Comparison of ENCODE assay signal across 8 mouse cellular contexts in genomic region chr14:101055915-101056314, GRCm38 (mm10).
DNase-seq lines count a peak whose midpoint lies in the region; ATAC-seq lines count a peak whose summit lies in the region.

No protein-coding gene starts in this region.

- no peak overlapping the region for H3K4me2 ChIP-seq in kidney, embryonic 14.5 days (replicated peaks; ENCODE audit: low read depth, low read length)

- H3K9ac ChIP-seq in kidney, embryonic 14.5 days (ENCODE audit: low read depth, low read length): no peak overlapping the region

- no peaks in the 10 kb centered on the region for H3K27me3 ChIP-seq in kidney, embryonic 14.5 days (ENCODE audit: control insufficient read depth, insufficient read depth, low read length)

- H3K4me3 ChIP-seq in kidney, embryonic 14.5 days (ENCODE audit: low read length): no peak overlapping the region

- no peak overlapping the region for H3K27ac ChIP-seq in kidney, embryonic 14.5 days (ENCODE audit: low read depth, low read length)

- no peaks in the 10 kb centered on the region for H3K9me3 ChIP-seq in kidney, embryonic 14.5 days (ENCODE audit: control insufficient read depth, low read length)

- ATAC-seq in kidney, embryonic 14.5 days (ENCODE audit: low FRiP score, low TSS enrichment): 0 out of 2 replicates have a peak, but pooled peaks have one; percentile 43

- no peaks in the 10 kb centered on the region for H3K36me3 ChIP-seq in kidney, embryonic 14.5 days (ENCODE audit: control insufficient read depth, insufficient read depth, low read length)

- 18% methylated on average over 3 of the region's 3 CpGs for WGBS in kidney, embryonic 14.5 days

- H3K4me1 ChIP-seq in kidney, embryonic 14.5 days (ENCODE audit: control insufficient read depth, insufficient read depth, low read length): no peaks in the 10 kb centered on the region

- DNase-seq in kidney, adult 8-10 months: no peak
- peak; percentile 87 for DNase-seq in Muller cell, postnatal 12 days (ENCODE audit: inconsistent ontology term)
- peak; percentile 73 to 74 for DNase-seq in adrenal gland, postnatal 36 days
- DNase-seq in layer of hippocampus, postnatal 14 days (ENCODE audit: low spot score in 2 of 2): peak; percentile 13 to 51
- DNase-seq in thymus, postnatal 0 days (ENCODE audit: low spot score): no peak
- DNase-seq in gastrocnemius, adult 8-10 months (ENCODE audit: low spot score in 2 of 2): no peak
- DNase-seq in spleen, postnatal 14 days (ENCODE audit: low spot score in 2 of 2): no peak

Comparison
In these comparisons a context has a peak if more than half of its experiments do, and no peak if none do; other contexts are left out.
1. DNase-seq: peak in Muller cell, postnatal 12 days (single experiment), adrenal gland, postnatal 36 days (2 of 2) and layer of hippocampus, postnatal 14 days (2 of 2); none in kidney, adult 8-10 months (0 of 2), thymus, postnatal 0 days (single experiment), gastrocnemius, adult 8-10 months (0 of 2) and spleen, postnatal 14 days (0 of 2).